Mouse (Mus musculus) heart, adult 2 months (tissue): Measurements from ENCODE around the gene Bpifa6. TPM values are rescaled to one million over a fixed set of nuclear protein-coding genes. Genes with fewer than 3 reads are reported as not detected.

Experiments used
- DNase-seq, 2 experiments: peaks; one replicate each; pipeline ENCODE4 v3.0.0; 2021
- H3K27ac ChIP-seq: fragments of 200-600 bp; 2 replicates; pipeline ENCODE4 v1.8.1; 2022
- H3K27me3 ChIP-seq: fragments of 200-500 bp; 2 replicates; pipeline ENCODE4 v1.6.1; 2012; ENCODE audit warnings: mild to moderate bottlenecking, low read length, inconsistent platforms, mixed read lengths; ENCODE audit not compliant: control insufficient read depth, insufficient read depth
- H3K36me3 ChIP-seq: fragments of 200-500 bp; 2 replicates; pipeline ENCODE4 v1.6.1; 2012; ENCODE audit warnings: low read length, inconsistent platforms; ENCODE audit not compliant: control insufficient read depth, insufficient read depth
- H3K4me1 ChIP-seq: fragments of 200-500 bp; 2 replicates; pipeline ENCODE4 v1.6.1; 2011; ENCODE audit warnings: low read length; ENCODE audit not compliant: control insufficient read depth, insufficient read depth
- H3K4me3 ChIP-seq: fragments of 200-600 bp; 2 replicates; pipeline ENCODE4 v1.8.1; 2022
- H3K79me2 ChIP-seq: fragments of 200-500 bp; replicated peaks from 2 replicates; pipeline ENCODE4 v1.6.1; 2012; ENCODE audit warnings: mild to moderate bottlenecking, inconsistent platforms, low read length, moderate library complexity, mixed read lengths; ENCODE audit not compliant: control insufficient read depth, insufficient read depth
- H3K9ac ChIP-seq: fragments of 200-500 bp; 2 replicates; pipeline ENCODE4 v1.6.1; 2012; ENCODE audit warnings: low read depth, mild to moderate bottlenecking, control low read depth, inconsistent platforms, low read length, mixed read lengths
- CTCF ChIP-seq: fragments of 200-600 bp; IDR thresholded peaks from 2 replicates; pipeline ENCODE4 v1.8.1; 2022; ENCODE audit warnings: antibody characterized with exemption, mild to moderate bottlenecking, moderate library complexity
- EP300 ChIP-seq: fragments of 200-500 bp; IDR thresholded peaks from 2 replicates; pipeline ENCODE4 v1.6.1; 2011; ENCODE audit warnings: low read depth, low read length, control low read depth; ENCODE audit not compliant: insufficient read depth
- POLR2A ChIP-seq: fragments of 200-500 bp; IDR thresholded peaks from 2 replicates; pipeline ENCODE4 v1.6.1; 2011; ENCODE audit warnings: mild to moderate bottlenecking, low read depth, low read length, control low read depth; ENCODE audit not compliant: insufficient read depth
- WGBS: fragments of 180-500 bp; shearing (Covaris S2); methylation state at CpG from one replicate; pipeline ENCODE4 v1.1.7; 2018; 5-methylcytosine and 5-hydroxymethylcytosine counted together
- intact Hi-C: fragments of 180-260 bp; cut with DNase I; formaldehyde crosslinking; loops from one replicate; pipeline ENCODE4 v1.15.1; 2025
- polyA plus RNA-seq: library from polyadenylated mRNA; depleted of rRNA; stranded (reverse); fragments of >200 nt; gene quantifications from 2 replicates; pipeline ENCODE4 v1.2.3, GENCODE M21; 2012
- total RNA-seq, 2 experiments: library from RNA; stranded (reverse); gene quantifications; 2 replicates each; pipeline ENCODE4 v1.2.3; 2021

The Bpifa6 gene
- total and polyA plus RNA-seq, 3 experiments: 0.06 TPM; not detected in 2

GRCm38 (mm10) chr2:153970221-153970620, 4.5 kb upstream of the Bpifa6 start:
- no peaks in the 10 kb centered on the region for H3K27me3 ChIP-seq
- intact Hi-C loops: no loop called here
- 74% methylated on average over 5 of the region's 5 CpGs for WGBS
- H3K9ac ChIP-seq: no peak overlapping the region
- no peaks in the 10 kb centered on the region for H3K4me1 ChIP-seq
- no peak overlapping the region for H3K4me3 ChIP-seq
- H3K36me3 ChIP-seq: no peaks in the 10 kb centered on the region
- H3K27ac ChIP-seq: no peak overlapping the region
- H3K79me2 ChIP-seq: no peaks in the 10 kb centered on the region
- DNase-seq: no peak
- TF ChIP-seq CTCF: no peak
- TF ChIP-seq EP300: no peak
- TF ChIP-seq POLR2A: no peak

DNA sequence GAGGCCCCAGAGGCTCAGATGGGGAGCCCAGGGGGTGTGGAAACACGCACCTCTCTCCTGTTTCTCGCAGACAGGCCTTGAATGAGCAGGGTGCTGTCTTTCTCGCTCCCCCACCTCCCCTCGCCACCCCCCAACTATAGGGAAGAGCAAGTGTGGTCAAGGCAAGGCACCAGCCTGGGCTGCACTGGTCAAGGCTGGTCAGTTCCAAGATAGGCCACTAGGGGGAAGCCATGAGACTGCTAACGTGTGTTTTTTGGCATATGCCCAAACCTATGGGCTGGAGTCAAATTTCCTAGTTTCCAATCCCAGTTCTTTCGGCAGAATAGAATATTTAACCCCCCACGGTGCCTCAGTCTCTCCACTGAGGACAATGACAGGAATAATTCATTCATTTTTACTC, 21.0 kb downstream of the Bpifa6 start:
- Histone ChIP-seq H3K27me3 (0 out of 2 replicates have a peak, but pooled peaks cover 1% of the 10 kb centered on the region), H3K36me3 (no peaks in the 10 kb centered on the region), H3K79me2 (no peaks in the 10 kb centered on the region), H3K9ac (no peak overlapping the region), H3K27ac (no peak overlapping the region), H3K4me3 (no peak overlapping the region), H3K4me1 (no peaks in the 10 kb centered on the region)
- 9% methylated on average over 7 of the region's 7 CpGs for WGBS
- intact Hi-C loops: loop anchor here (10.0 kb wide), 1 partner anchor 299 kb away; no protein-coding TSS in a partner anchor
- DNase-seq: peak; percentile 59 to 82
- TF ChIP-seq EP300 (no peak), POLR2A (no peak), CTCF (peak; percentile 90)

DNA sequence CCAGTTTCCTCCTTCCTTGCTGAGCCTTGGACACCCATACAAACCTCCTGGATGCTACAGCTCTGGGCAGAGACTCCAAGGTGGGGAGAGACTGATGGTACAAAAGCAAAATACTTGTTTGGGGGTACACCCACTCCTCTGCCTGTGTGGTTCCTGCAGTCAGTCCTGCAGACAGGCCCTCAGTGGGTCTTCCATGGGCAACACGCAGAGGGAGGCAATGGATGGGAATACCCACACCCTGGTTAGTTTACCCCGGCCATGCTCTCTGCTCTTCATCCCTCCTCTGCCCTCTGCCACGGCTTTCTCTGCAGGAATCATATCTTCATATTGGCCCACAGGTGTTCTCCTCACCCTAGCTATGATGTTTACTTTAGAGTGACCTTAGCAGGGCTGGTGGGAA, 25.8 kb downstream of the Bpifa6 start:
- Histone ChIP-seq H3K4me1 (no peaks in the 10 kb centered on the region), H3K9ac (no peak overlapping the region), H3K27ac (no peak overlapping the region), H3K36me3 (no peaks in the 10 kb centered on the region), H3K4me3 (no peak overlapping the region), H3K79me2 (no peaks in the 10 kb centered on the region), H3K27me3 (no peaks in the 10 kb centered on the region)
- whole genome bisulfite sequencing: 82% methylated on average over 3 of the region's 3 CpGs
- DNase-seq: no peak
- intact Hi-C loops: loop anchor here (5.0 kb wide), 1 partner anchor 157 kb away; no protein-coding TSS in a partner anchor
- TF ChIP-seq CTCF (no peak), EP300 (no peak), POLR2A (no peak)

DNA sequence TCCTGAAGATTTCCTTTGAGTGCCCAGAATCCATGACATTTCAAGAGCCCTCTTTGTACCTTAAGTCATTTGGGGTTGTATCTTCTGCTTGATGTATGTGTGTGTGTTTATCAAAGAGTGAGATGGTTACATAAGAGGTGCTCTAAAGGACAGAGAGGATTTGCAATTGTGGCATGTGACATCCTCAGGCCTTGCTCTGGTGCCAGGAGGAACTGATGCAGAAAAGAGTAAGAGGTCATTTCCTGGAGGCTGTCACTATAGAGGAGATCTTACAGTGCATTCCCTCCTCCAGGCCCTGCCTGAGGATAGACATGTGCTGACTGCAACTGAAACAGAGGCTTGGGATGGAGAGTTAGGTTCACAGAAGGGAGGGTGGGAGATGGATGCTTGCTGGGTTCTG, 26.3 kb downstream of the Bpifa6 start:
- no peak for TF ChIP-seq POLR2A
- no peak for TF ChIP-seq CTCF
- no peak for TF ChIP-seq EP300
- intact Hi-C loops: loop anchor here (5.0 kb wide), 1 partner anchor 156 kb away; no protein-coding TSS in a partner anchor
- H3K4me3 ChIP-seq: no peak overlapping the region
- H3K27me3 ChIP-seq: no peaks in the 10 kb centered on the region
- no peaks in the 10 kb centered on the region for H3K36me3 ChIP-seq
- no peaks in the 10 kb centered on the region for H3K4me1 ChIP-seq
- no peaks in the 10 kb centered on the region for H3K79me2 ChIP-seq
- no peak overlapping the region for H3K9ac ChIP-seq
- no peak for DNase-seq
- H3K27ac ChIP-seq: no peak overlapping the region

- 61% methylated on average over 1 of the region's 1 CpGs for WGBS
- H3K27ac ChIP-seq: no peak overlapping the region
- no peak overlapping the region for H3K9ac ChIP-seq
- no peaks in the 10 kb centered on the region for H3K79me2 ChIP-seq
- intact Hi-C loops: loop anchor here (5.0 kb wide), 1 partner anchor 153 kb away; no protein-coding TSS in a partner anchor
- no peaks in the 10 kb centered on the region for H3K4me1 ChIP-seq
- H3K4me3 ChIP-seq: no peak overlapping the region
- H3K27me3 ChIP-seq: no peaks in the 10 kb centered on the region
- no peak for DNase-seq
- TF ChIP-seq POLR2A: no peak
- TF ChIP-seq CTCF: no peak
- TF ChIP-seq EP300: no peak
- H3K36me3 ChIP-seq: no peaks in the 10 kb centered on the region
Measured at GRCm38 (mm10) chr2:154004456-154004855, 29.7 kb downstream of the Bpifa6 start.

DNA sequence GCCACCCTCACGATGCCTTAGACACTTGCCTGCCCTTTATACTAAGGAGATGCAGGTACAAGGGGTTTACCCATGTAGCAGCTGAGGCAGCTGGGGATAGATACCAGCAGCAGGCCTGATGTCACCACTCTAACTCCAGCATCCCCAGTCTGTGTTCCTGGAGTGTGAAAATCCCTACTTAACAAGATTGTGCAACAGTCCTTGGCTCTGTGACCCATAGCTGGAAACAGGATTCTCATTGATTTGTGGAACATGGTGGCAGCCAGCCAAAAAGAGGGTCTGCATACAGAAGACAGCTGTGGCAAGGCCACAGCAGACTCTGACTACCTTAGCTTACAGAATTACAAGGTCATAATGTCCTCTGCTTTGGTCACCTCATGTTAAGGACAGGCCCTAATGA, 30.3 kb downstream of the Bpifa6 start:
- Histone ChIP-seq H3K27me3 (no peaks in the 10 kb centered on the region), H3K36me3 (no peaks in the 10 kb centered on the region), H3K79me2 (no peaks in the 10 kb centered on the region), H3K27ac (no peak overlapping the region), H3K9ac (no peak overlapping the region), H3K4me1 (no peaks in the 10 kb centered on the region), H3K4me3 (no peak overlapping the region)
- 60% methylated on average over 1 of the region's 1 CpGs for WGBS
- no peak for DNase-seq
- TF ChIP-seq CTCF (no peak), EP300 (no peak)
- intact Hi-C loops: no loop called here

DNA sequence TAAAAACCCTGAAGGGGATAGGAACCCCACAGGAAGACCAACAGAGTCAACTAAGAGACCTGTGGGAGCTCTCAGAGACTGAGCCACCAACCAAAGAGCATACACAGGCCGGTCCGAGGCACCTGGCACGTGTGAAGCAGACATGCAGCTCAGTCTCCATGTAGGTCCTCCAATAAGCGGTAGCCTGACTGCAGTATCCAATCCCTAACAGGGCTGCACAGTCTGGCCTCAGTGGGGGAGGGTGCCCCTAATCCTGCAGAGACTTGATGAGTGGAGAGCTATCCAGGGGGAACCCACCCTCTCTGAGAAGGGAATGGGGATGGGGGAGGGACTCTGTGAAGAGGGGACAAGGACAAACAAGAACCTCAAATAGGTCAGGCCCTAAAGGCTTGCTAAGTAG, 31.0 kb downstream of the Bpifa6 start:
- no peak for TF ChIP-seq EP300
- TF ChIP-seq CTCF: no peak
- no peak for TF ChIP-seq POLR2A
- Histone ChIP-seq H3K36me3 (no peaks in the 10 kb centered on the region), H3K4me3 (no peak overlapping the region), H3K79me2 (no peaks in the 10 kb centered on the region), H3K4me1 (no peaks in the 10 kb centered on the region), H3K27ac (no peak overlapping the region), H3K27me3 (no peaks in the 10 kb centered on the region), H3K9ac (no peak overlapping the region)
- intact Hi-C loops: no loop called here
- WGBS: 89% methylated on average over 4 of the region's 4 CpGs
- DNase-seq: no peak
